Mouse (Mus musculus) cerebellum, postnatal 10 days (tissue): ENCODE data around the gene Larp7.

Experiments used
- DNase-seq, 2 experiments: peaks; one replicate each; pipeline ENCODE4 v3.0.0; 2021; ENCODE audit warnings: mixed read lengths in 2 of 2

Larp7 gene

DNA sequence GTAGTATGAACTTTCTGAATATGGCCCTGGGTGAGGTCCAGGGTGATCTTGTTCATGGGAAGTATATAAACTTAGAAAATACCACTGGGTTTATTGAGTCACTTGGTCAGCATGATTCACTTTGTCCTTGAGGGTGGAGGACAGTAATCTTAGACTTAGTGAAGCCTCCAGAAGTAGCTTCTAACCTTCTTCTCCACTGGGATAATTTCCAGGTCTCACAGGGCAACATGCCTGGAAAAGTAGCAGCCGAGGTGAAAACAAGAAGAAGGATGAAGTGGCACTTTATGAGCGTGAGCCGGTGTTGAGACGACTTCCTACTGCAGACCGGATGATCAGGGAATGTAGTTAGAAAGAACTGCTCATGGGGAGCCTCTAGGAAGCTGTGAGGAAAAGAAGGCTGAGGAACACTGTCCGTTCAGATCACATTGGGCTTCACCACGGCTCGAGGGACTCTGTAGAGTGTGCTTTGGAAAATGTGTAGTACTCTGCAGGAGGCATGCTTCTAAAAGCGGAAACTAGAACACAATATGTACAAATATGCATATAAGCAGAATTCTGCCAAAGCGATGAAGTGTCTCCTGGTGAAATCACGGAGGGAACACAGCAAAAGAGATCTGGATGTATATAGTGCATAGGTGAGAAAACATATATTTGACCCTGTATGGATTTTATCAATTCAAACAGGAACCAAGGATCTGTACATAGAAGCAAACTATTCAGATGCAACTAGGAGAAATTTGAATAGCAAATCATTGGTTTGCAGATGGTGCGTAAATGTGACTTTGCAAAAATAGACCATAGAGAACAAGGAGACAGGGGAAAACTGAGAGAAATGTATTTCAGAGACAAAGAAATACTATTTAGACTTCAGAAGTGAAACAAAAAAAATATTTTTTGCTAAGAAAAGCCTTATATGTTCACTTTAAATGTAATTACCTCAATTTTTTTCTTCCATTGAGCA lies 41.1 kb downstream of the Larp7 start:
- DNase-seq = no peak

DNA sequence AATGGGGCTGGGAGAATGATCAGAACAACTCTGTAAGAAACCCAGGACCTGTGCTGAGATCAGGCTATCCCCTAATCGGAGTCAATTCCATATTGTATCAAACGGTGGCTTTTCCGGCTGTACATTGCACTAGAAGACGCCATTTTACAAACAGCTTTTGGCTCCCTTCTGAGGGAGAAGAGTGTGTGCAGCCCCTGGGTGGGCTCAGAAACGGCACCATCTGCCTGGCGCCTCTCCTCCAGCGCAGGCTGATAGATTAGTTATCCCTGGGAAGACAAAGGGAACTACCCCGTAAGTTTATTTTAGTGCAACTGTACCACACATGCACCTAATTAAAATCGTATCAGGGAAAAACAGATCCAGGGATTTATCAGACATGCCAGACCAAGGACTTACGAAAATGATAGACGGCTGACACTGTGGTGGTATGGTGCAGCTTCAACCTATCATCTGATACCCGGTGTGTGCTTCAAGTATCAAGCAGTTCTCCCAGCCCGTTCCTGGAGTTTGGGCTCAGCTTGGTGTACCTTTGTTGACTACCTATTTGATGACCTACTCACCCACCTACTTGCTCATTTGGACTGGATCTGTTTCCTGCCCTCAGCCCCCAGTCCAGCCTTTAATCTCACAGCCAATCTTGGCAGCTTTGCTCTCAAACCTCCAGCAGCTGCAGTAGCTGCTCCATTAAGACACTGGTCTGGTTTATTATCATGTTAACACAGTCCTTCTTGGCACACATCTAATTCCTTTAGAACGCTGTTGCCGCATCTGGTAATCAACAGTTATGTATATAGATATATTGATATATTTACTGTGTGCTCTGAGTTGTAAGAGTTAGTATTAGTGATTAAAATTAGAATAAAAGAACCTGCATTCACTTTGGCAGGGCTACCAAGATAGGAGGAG lies 45.0 kb downstream of the Larp7 start:
- DNase-seq = peak in 1 of 2 experiments; percentile 9

DNA sequence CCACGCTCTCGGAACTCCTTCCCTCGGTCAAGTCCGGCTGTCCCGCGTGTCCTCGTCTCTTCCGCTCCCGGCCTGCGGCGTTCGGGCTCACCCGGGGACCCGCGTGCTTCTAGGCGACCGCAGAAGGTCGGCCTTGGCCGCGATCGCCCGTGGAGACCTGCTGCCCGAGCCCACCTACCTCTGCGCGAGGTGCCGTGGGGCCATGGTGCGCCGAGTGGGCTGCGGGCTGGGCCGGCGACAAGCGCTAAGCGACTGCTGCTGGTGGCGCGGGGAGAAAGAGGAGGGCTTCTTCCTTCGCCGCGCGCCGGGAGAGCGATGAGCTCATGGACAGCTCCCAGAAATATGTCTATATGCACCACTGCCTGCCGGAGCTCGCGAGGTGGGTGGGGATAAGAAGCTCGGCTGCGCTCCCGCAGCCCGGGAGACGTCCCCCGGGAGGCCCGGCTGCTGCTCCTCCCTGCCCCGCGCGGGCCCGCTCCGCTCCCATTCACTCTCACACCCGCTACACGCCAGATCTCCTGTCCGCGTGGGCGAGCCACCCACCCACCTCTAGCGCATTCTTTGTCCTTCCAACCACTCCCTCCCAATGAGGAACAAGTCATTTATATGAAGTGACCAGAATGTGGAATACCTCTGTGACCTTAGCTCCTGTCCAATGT lies 54.3 kb downstream of the Larp7 start, which contains the start of gene Ank2:
TSS of gene Ank2 (minus strand) at position 609 of the 659 bp plus-strand sequence.
- peak; percentile 64 to 65 for DNase-seq

DNA sequence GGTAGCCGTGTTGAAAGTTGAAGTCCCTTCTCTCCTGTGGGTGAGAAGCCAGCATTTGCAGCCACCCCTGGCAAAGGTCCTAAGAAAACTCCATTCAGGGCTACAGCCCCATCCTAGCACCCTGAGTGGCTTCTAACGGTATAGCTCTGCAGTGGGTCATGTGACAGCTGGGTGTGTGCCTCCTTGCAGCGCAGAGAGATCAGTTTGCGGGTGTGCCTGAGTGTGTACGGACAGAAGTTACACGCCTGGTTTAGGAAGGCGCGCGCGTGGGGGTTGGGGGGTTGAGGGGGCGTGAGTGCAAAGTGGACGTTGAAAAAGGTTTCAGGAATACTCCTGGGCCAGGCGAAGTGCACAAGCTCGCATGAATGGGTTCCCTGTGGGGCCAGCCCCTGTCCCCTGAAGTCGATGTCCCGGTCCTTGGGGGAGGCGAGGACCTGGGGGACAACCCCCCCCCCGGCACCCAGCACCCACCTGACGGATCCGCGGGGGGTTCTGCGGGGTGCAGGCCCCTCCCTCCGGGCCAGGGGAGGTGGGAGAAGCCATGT lies 54.9 kb downstream of the Larp7 start:
- peak in 1 of 2 experiments; percentile 38 for DNase-seq

DNA sequence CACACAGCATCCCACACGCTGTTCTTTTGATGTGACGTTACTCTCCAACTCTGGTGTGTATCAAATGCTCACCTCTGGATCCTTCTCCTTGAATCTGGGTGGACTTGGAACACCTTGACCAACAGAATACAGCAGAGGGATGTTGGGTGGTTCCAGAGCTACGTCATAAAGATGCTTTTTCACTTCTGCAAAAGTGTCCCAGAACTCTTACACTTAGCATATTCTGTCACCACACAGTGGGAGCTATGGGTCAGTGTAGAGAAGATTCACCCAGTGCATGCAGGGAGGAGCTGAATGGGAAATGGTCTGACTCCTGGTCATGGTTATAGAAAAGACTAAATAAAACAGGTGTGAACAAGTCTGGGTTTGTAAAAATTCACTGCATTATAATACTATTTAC lies 60.5 kb downstream of the Larp7 start:
- no peak for DNase-seq

DNA sequence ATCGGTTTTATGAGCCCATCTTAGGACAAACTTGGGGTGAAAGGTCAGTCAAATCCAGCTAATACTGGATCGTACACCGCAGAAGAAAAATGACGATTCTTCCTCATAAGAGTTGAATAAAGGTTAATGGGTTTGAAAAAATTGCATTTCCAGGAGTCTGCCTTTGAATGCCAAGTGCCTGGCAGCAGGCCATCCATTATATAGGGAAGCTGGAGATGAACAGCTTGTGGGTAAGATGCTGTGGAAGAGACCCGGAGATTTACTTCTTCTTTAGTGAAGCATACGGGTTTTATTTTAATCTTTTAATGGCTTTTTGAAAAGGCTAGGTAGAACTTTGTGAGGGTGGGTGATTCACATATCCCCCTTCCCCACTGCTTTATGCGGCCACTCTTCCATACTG lies 65.8 kb downstream of the Larp7 start:
- peak; percentile 21 to 37 for DNase-seq
